Mouse (Mus musculus) spleen, postnatal 4 days (tissue): ENCODE results near the gene Ublcp1.

Source experiments
- DNase-seq, 2 experiments: peaks; one replicate each; pipeline ENCODE4 v3.0.0; 2022; ENCODE audit warnings: low spot score in 2 of 2

Gene Ublcp1

DNA sequence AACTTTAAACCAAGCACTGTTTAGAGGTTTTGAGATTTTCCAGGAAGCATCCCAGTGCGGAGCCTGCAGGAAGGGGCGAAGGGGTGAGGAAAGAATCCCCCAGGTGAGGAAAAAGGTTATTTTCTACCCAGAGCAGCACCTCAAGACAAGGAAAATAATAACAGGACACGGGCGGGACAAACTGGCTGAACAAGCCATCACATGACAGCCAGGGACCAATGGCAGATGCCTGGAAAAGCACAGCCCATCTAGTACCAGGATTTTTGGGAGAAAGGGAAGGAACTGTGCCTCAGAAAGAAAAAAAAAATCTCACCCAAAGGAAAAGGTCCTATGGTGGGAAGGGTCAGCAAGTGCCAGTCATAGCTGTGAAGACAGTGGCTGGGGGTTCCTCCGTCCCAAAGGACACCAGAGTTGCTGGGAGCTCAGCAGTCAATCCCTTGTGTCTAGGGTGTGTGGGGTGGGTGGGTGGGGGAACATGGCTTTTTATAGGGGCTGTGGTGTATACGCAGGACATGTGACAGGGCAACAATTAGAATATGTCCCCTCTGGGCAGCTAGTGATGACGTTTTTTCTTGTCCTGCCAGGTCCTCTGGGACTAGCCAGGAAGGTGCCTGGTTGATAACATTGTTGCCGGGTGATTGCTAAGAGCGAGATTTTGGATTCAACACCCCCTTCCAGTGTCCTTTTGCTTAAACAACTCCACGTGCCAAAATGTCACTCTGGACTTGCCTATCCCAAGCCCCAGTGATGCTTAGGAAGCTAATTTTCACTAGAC is 47.8 kb downstream of the Ublcp1 start:
- DNase-seq, result no peak

DNA sequence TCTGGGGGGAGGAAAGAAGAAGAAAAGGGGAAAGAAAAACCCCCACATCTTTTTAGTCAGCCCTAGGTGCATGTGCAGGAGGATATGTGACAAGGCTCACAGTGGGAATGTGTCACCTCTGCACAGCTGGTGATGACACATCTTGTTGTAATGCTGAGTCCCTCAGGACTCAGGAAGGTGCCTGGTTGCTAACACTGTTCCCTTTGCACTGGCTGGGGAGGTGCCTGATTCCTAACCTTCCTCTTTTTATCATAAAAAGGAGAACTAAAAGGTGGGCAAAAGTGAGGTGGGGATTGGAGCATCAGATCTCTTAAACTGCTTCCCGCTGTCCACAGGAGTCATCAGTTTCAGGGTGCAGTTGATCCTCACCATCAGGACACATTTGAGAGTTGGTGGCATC is 52.9 kb downstream of the Ublcp1 start:
- DNase-seq, result no peak

DNA sequence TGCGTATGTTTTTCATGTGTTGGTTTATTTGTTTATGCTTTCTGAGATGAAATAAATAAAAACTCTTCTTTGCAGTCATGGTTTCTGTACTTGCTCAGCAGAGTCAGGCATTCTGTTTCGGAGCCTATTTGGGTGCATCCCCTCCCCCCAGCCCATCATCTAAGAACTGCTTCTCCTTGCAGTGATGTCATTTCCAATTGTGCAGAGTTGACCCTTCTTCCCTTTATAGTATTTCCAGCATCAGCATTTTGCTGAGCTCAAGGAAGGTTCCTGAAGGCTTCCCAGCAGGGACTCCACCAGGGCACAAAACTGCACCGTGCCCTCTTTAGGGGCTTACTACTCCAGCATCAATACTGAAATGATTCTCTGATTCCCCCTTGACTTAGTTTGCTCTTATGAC is 55.7 kb downstream of the Ublcp1 start:
- DNase-seq, result no peak

- no peak for DNase-seq
These were observed 56.9 kb downstream of the Ublcp1 start for GRCm38 (mm10) chr11:44413371-44413770.

GRCm38 (mm10) chr11:44412276-44412675 is 58.0 kb downstream of the Ublcp1 start:
- DNase-seq, result no peak

- DNase-seq, result no peak
These were observed 59.9 kb downstream of the Ublcp1 start for GRCm38 (mm10) chr11:44410413-44410812.

DNA sequence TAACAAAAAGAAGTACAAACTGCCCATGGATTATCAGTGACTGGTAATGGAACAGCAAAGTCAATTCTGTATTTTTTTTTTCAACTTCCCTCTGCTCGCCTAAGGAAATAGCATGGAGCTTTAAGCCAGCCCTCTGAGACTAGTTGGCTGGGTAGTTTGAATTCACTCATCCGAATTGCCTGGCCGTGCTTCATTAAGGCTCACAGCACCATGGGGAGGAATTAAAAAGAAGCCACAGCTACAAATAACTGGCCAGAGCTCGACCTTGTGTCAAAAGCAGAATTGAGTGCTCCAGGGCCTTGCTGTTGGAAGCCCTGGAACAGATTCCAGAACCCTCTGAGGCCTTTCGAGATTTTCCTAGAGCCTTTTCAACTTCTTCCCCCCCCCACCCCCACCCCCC is 61.7 kb downstream of the Ublcp1 start:
- DNase-seq, result no peak

DNA sequence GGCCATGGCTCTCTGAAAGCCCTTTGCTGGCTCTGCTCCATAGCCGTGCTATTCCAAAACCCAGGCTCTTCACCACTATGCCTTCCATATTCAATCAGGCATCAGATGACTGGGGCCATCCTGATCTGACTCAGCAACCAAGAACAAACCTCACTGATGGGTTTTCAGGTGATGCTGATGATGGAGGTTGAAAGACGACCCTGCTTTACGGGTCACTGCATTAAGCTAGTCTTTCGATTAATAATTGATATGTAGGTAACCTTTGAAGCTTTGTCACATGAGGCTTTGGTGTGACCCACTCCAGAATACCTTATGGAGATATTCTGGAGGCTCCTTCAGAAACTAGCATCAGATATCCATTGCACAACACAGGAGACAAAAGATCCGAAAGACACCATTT is 63.8 kb downstream of the Ublcp1 start:
- DNase-seq, result no peak

- no peak for DNase-seq
These were observed 64.3 kb downstream of the Ublcp1 start for GRCm38 (mm10) chr11:44405961-44406360.

GRCm38 (mm10) chr11:44405113-44405512 is 65.2 kb downstream of the Ublcp1 start:
- no peak for DNase-seq
